Mouse (Mus musculus): ENCODE results near the gene Rsl24d1. TPM values are rescaled to one million over a fixed set of nuclear protein-coding genes. Genes with fewer than 3 reads are reported as not detected.
A peak's percentile ranks its signal among the peaks of the same experiment; 100 is the strongest.

The Rsl24d1 gene
- 51.6 and 65.0 TPM in 2 replicates for total RNA-seq (2014; rRNA removed; ENCODE audit: low replicate concordance)
- polyA plus RNA-seq (2015; fragmentation: Nextera tagmentation; extraction: Ambion mirVana) = 70.4 and 71.4 TPM in 2 replicates

GRCm38 (mm10) chr9:73112919-73113906 is at the start of gene Rsl24d1:
TSS of gene Rsl24d1 (plus strand) at chr9:73113426.
- Histone ChIP-seq H3K36me3 (replicated peaks; ENCODE audit: control insufficient read depth, insufficient read depth, low read length) (peaks cover 27% of the 10 kb centered on the region), H3K27ac (ENCODE audit: low read depth) (peak within 1 kb of the TSS; percentile 73), H3K4me3 (ENCODE audit: low read depth, low read length) (peak within 1 kb of the TSS; percentile 71), H3K27me3 (ENCODE audit: control insufficient read depth, insufficient read depth, low read length) (no peaks in the 10 kb centered on the region), H3K4me1 (ENCODE audit: control insufficient read depth, insufficient read depth) (peaks cover 6% of the 10 kb centered on the region; the same call in 1 of the 2 replicates), H3K4me2 (ENCODE audit: low read depth, low read length) (peak within 1 kb of the TSS; percentile 67), H3K9ac (replicated peaks; ENCODE audit: low read depth, low read length) (peak within 1 kb of the TSS; percentile 77), H3K9me3 (replicated peaks; ENCODE audit: control insufficient read depth, low read length) (no peaks in the 10 kb centered on the region)
- WGBS = 1% methylated on average over 64 of the region's 64 CpGs
- TF ChIP-seq EP300 (IDR thresholded peaks at IDR 0.05; ENCODE audit: low read depth) = no peak
- no peak for TF ChIP-seq CTCF (IDR thresholded peaks at IDR 0.05; ENCODE audit: low read depth)
- DNase-seq (ENCODE audit: low spot score) (peak; percentile 93), ATAC-seq (ENCODE audit: insufficient read depth, low read depth) (peak; percentile 97)

GRCm38 (mm10) chr9:73063621-73064290 is 49.5 kb upstream of the Rsl24d1 start:
- H3K9ac ChIP-seq (replicated peaks; ENCODE audit: low read depth, low read length) = no peak overlapping the region
- no peak overlapping the region for H3K4me2 ChIP-seq (ENCODE audit: low read depth, low read length)
- 37% methylated on average over 15 of the region's 15 CpGs for WGBS
- no peak overlapping the region for H3K4me3 ChIP-seq (ENCODE audit: low read depth, low read length)
- no peaks in the 10 kb centered on the region for H3K27me3 ChIP-seq (ENCODE audit: control insufficient read depth, insufficient read depth, low read length)
- TF ChIP-seq EP300 (IDR thresholded peaks at IDR 0.05; ENCODE audit: low read depth) = no peak
- no peak for TF ChIP-seq CTCF (IDR thresholded peaks at IDR 0.05; ENCODE audit: low read depth)
- no peak overlapping the region for H3K27ac ChIP-seq (ENCODE audit: low read depth)
- ATAC-seq (ENCODE audit: insufficient read depth, low read depth) (no peak), DNase-seq (ENCODE audit: low spot score) (no peak)
- no peaks in the 10 kb centered on the region for H3K9me3 ChIP-seq (replicated peaks; ENCODE audit: control insufficient read depth, low read length)
- H3K36me3 ChIP-seq (replicated peaks; ENCODE audit: control insufficient read depth, insufficient read depth, low read length) = no peaks in the 10 kb centered on the region
- peaks cover 9% of the 10 kb centered on the region for H3K4me1 ChIP-seq (ENCODE audit: control insufficient read depth, insufficient read depth)

- Histone ChIP-seq H3K4me2 (ENCODE audit: low read depth, low read length) (peak overlapping the region; percentile 51), H3K9me3 (replicated peaks; ENCODE audit: control insufficient read depth, low read length) (no peaks in the 10 kb centered on the region), H3K4me1 (ENCODE audit: control insufficient read depth, insufficient read depth) (peaks cover 9% of the 10 kb centered on the region), H3K27ac (ENCODE audit: low read depth) (no peak overlapping the region), H3K36me3 (replicated peaks; ENCODE audit: control insufficient read depth, insufficient read depth, low read length) (no peaks in the 10 kb centered on the region), H3K9ac (replicated peaks; ENCODE audit: low read depth, low read length) (no peak overlapping the region), H3K27me3 (ENCODE audit: control insufficient read depth, insufficient read depth, low read length) (no peaks in the 10 kb centered on the region), H3K4me3 (ENCODE audit: low read depth, low read length) (no peak overlapping the region)
- peak; percentile 57; the same call in 1 of the 2 replicates for ATAC-seq (ENCODE audit: insufficient read depth, low read depth)
- no peak for TF ChIP-seq CTCF (IDR thresholded peaks at IDR 0.05; ENCODE audit: low read depth)
- no peak for TF ChIP-seq EP300 (IDR thresholded peaks at IDR 0.05; ENCODE audit: low read depth)
- DNase-seq (ENCODE audit: low spot score) = peak; percentile 48
- 30% methylated on average over 10 of the region's 10 CpGs for WGBS
Measured at GRCm38 (mm10) chr9:73067086-73067485, 46.1 kb upstream of the Rsl24d1 start.

- Histone ChIP-seq H3K9me3 (replicated peaks; ENCODE audit: control insufficient read depth, low read length) (no peaks in the 10 kb centered on the region), H3K4me3 (ENCODE audit: low read depth, low read length) (no peak overlapping the region), H3K4me1 (ENCODE audit: control insufficient read depth, insufficient read depth) (peaks cover 9% of the 10 kb centered on the region), H3K27ac (ENCODE audit: low read depth) (peak overlapping the region; percentile 33), H3K36me3 (replicated peaks; ENCODE audit: control insufficient read depth, insufficient read depth, low read length) (no peaks in the 10 kb centered on the region), H3K4me2 (ENCODE audit: low read depth, low read length) (no peak overlapping the region), H3K27me3 (ENCODE audit: control insufficient read depth, insufficient read depth, low read length) (no peaks in the 10 kb centered on the region), H3K9ac (replicated peaks; ENCODE audit: low read depth, low read length) (no peak overlapping the region)
- WGBS = 26% methylated on average over 6 of the region's 6 CpGs
- peak; percentile 56 for ATAC-seq (ENCODE audit: insufficient read depth, low read depth)
- DNase-seq (ENCODE audit: low spot score) = no peak
- TF ChIP-seq EP300 (IDR thresholded peaks at IDR 0.05; ENCODE audit: low read depth) (no peak), CTCF (IDR thresholded peaks at IDR 0.05; ENCODE audit: low read depth) (no peak)
Measured at GRCm38 (mm10) chr9:73068230-73068679, 45.0 kb upstream of the Rsl24d1 start.

- TF ChIP-seq EP300 (IDR thresholded peaks at IDR 0.05; ENCODE audit: low read depth) = no peak
- no peak for TF ChIP-seq CTCF (IDR thresholded peaks at IDR 0.05; ENCODE audit: low read depth)
- Histone ChIP-seq H3K4me3 (ENCODE audit: low read depth, low read length) (no peak overlapping the region), H3K9ac (replicated peaks; ENCODE audit: low read depth, low read length) (no peak overlapping the region), H3K27ac (ENCODE audit: low read depth) (peak overlapping the region; percentile 33), H3K4me1 (ENCODE audit: control insufficient read depth, insufficient read depth) (peaks cover 9% of the 10 kb centered on the region), H3K9me3 (replicated peaks; ENCODE audit: control insufficient read depth, low read length) (no peaks in the 10 kb centered on the region), H3K4me2 (ENCODE audit: low read depth, low read length) (no peak overlapping the region), H3K36me3 (replicated peaks; ENCODE audit: control insufficient read depth, insufficient read depth, low read length) (no peaks in the 10 kb centered on the region), H3K27me3 (ENCODE audit: control insufficient read depth, insufficient read depth, low read length) (no peaks in the 10 kb centered on the region)
- 59% methylated on average over 6 of the region's 6 CpGs for WGBS
- DNase-seq (ENCODE audit: low spot score) (no peak), ATAC-seq (ENCODE audit: insufficient read depth, low read depth) (no peak)
Measured at GRCm38 (mm10) chr9:73068688-73069087, 44.5 kb upstream of the Rsl24d1 start.
